Mouse (Mus musculus) neural tube, embryonic 13.5 days (tissue): ENCODE data around the gene Mcu. TPM values are rescaled to one million over a fixed set of nuclear protein-coding genes. Genes with fewer than 3 reads are reported as not detected.
A peak's percentile ranks its signal among the peaks of the same experiment; 100 is the strongest.

Source experiments
- ATAC-seq: fragments of 200-750 bp; cut with Nextera tagmentation; 2 replicates; pipeline ENCODE4 v1.8.0; 2017; ENCODE audit warnings: low read depth, mild to moderate bottlenecking, moderate TSS enrichment, moderate library complexity
- H3K27ac ChIP-seq: fragments of 300-500 bp; sonication (generic); replicated peaks from 2 replicates; pipeline ENCODE4 v1.5.1; 2015; ENCODE audit warnings: moderate library complexity, mild to moderate bottlenecking, inconsistent platforms
- H3K27me3 ChIP-seq: fragments of 300-500 bp; sonication (generic); 2 replicates; pipeline ENCODE4 v1.6.1; 2015; ENCODE audit warnings: mild to moderate bottlenecking, inconsistent platforms
- H3K36me3 ChIP-seq: fragments of 300-500 bp; sonication (generic); 2 replicates; pipeline ENCODE4 v1.6.1; 2015; ENCODE audit warnings: mild to moderate bottlenecking, inconsistent platforms
- H3K4me1 ChIP-seq: fragments of 300-500 bp; sonication (generic); replicated peaks from 2 replicates; pipeline ENCODE4 v1.6.1; 2015; ENCODE audit warnings: inconsistent platforms
- H3K4me2 ChIP-seq: fragments of 300-500 bp; sonication (generic); 2 replicates; pipeline ENCODE4 v1.6.1; 2015; ENCODE audit warnings: inconsistent platforms, mild to moderate bottlenecking, moderate library complexity
- H3K4me3 ChIP-seq: fragments of 300-500 bp; sonication (generic); 2 replicates; pipeline ENCODE4 v1.5.1; 2015; ENCODE audit warnings: mild to moderate bottlenecking, inconsistent platforms
- H3K9ac ChIP-seq: fragments of 300-500 bp; sonication (generic); 2 replicates; pipeline ENCODE4 v1.6.1; 2015; ENCODE audit warnings: moderate library complexity, mild to moderate bottlenecking, inconsistent platforms
- H3K9me3 ChIP-seq: fragments of 300-500 bp; sonication (generic); 2 replicates; pipeline ENCODE4 v1.6.1; 2016; ENCODE audit warnings: inconsistent platforms
- WGBS: fragments of 180-500 bp; shearing (Covaris S2); methylation state at CpG from one replicate; pipeline ENCODE4 v1.1.7; 2015; 5-methylcytosine and 5-hydroxymethylcytosine counted together
- polyA plus RNA-seq: library from polyadenylated mRNA; unstranded; fragments of >200 nt; fragmentation: Nextera tagmentation; extraction: Ambion mirVana; gene quantifications from 2 replicates; pipeline ENCODE4 v1.2.1, GENCODE M21; 2015

The Mcu gene
- polyA plus RNA-seq, 1 experiment from 2014 or later = 34.4 TPM

DNA sequence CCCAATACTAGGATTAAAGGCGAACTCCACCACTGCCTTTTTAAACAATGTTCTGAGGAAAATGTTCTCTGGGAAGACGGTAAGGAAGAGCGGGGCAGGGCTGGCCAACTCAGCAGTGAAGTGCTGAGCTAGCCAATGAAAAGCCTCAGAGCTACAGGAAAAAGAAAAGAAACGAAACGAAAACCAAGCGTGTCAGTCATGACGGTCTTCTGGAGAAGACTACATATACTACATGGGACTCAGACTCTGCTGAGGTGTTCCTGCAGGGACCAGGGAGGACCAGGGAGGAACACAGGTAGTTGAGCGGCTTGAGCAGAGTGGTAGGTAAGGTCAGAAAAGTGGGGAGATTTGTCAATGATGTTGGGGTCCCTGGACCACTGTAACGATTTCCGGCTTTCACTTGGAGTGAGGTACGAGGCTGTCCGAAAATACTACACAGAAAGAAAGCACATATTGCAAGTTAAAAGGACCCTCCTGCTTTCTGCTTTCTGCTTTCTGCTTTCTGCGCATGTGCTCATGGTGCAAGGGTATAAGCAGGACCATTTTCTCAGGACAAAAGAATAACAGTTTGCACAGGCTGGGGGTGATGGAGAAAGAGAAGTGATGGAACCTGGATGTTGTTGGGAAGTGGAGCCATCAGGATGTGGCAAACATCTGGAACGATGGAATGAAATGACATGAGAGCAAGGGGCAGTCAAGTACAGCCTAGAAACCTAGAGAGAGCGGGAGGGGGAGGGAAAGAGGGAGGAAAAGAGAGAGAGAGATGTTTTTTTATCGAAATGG is 20.4 kb upstream of the Mcu start:
- no peak overlapping the region for H3K4me2 ChIP-seq
- WGBS = 86% methylated on average over 16 of the region's 16 CpGs
- ATAC-seq = no peak
- no peak overlapping the region for H3K27ac ChIP-seq
- no peaks in the 10 kb centered on the region for H3K4me1 ChIP-seq
- H3K36me3 ChIP-seq = no peaks in the 10 kb centered on the region
- H3K27me3 ChIP-seq = no peaks in the 10 kb centered on the region
- no peaks in the 10 kb centered on the region for H3K9me3 ChIP-seq
- H3K4me3 ChIP-seq = no peak overlapping the region
- no peak overlapping the region for H3K9ac ChIP-seq

DNA sequence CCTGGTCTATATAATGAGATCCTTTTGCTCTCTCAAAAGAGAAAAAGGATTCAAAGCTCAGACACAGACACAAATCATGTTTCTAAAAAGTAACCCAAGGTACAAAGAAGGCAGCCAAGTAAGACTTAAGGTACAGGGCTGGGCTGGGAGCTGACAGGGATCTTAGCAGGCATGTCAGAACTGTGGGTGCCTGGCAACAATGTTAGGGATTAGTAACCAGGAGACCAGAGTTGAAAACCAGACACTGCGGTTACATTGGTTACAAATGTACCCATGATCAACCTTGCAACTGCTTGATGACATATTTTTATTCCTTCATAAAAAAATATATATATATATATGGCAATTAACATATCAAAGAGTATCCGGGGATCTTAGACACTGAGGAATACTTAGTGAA is 19.6 kb upstream of the Mcu start:
- Histone ChIP-seq H3K9me3 (no peaks in the 10 kb centered on the region), H3K4me2 (no peak overlapping the region), H3K9ac (no peak overlapping the region), H3K36me3 (no peaks in the 10 kb centered on the region), H3K4me3 (no peak overlapping the region), H3K27ac (no peak overlapping the region), H3K4me1 (no peaks in the 10 kb centered on the region), H3K27me3 (no peaks in the 10 kb centered on the region)
- ATAC-seq = no peak
- WGBS = 94% methylated on average over 2 of the region's 2 CpGs

DNA sequence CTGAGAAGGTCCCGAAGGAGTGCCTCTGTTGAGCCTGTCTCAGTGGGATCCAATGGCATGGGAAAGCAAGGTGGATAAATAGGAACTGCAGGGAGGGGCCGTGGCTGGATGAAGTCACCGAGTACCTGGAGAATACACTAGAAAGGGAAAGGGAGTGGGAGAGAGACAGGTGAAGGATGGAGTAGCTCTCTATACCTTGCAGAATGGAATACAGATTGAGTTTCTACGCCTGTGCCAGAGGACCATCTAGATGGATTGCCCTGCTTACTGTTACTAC is 13.0 kb upstream of the Mcu start:
- H3K9ac ChIP-seq = no peak overlapping the region
- WGBS = 80% methylated on average over 4 of the region's 4 CpGs
- ATAC-seq = no peak
- H3K4me3 ChIP-seq = no peak overlapping the region
- no peaks in the 10 kb centered on the region for H3K27me3 ChIP-seq
- H3K27ac ChIP-seq = no peak overlapping the region
- H3K4me1 ChIP-seq = no peaks in the 10 kb centered on the region
- no peaks in the 10 kb centered on the region for H3K36me3 ChIP-seq
- no peak overlapping the region for H3K4me2 ChIP-seq
- H3K9me3 ChIP-seq = no peaks in the 10 kb centered on the region

DNA sequence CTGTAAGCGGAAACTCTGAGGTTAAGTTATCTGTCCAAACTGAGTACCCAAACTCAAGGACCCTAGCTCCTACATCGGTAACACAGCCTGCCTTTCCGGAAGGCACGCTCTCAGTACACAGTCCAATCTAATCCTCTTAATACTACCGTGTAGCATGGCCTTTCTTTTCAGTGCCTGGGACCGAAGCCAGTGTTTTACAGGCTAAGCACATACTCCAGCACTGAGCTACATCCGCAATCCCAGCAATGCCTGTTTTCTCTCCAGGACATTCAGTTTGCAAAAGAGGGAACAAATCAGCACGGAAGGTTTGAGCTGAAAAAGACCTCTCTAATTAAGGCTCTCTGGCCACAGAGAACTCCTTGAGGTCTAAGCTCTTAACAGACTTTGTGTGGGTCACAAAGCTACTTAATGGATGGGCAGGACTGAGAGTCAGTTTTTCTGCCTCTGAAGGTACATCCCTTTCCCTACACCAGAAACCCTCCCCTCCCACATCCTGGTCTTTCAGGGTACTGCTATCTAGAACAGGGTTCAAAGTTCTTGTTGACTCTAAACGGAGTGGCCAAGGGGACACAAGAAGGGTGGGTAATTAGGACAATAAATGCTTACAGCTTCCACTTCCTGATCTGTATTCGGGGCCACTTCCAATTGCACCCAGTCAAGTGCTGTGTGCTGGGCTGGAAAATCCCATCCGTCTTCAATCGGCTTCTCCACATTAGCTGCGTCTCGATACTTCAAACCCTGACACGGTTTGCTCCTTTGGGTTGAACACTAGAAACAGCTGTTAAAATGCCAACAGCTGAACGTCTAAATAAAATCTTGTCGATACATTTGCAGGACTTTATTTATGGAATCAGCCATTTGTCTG is 12.4 kb upstream of the Mcu start:
- no peaks in the 10 kb centered on the region for H3K4me1 ChIP-seq
- no peak for ATAC-seq
- H3K36me3 ChIP-seq = no peaks in the 10 kb centered on the region
- no peak overlapping the region for H3K9ac ChIP-seq
- H3K9me3 ChIP-seq = no peaks in the 10 kb centered on the region
- no peaks in the 10 kb centered on the region for H3K27me3 ChIP-seq
- H3K4me2 ChIP-seq = no peak overlapping the region
- 67% methylated on average over 17 of the region's 17 CpGs for WGBS
- H3K4me3 ChIP-seq = no peak overlapping the region
- H3K27ac ChIP-seq = no peak overlapping the region

DNA sequence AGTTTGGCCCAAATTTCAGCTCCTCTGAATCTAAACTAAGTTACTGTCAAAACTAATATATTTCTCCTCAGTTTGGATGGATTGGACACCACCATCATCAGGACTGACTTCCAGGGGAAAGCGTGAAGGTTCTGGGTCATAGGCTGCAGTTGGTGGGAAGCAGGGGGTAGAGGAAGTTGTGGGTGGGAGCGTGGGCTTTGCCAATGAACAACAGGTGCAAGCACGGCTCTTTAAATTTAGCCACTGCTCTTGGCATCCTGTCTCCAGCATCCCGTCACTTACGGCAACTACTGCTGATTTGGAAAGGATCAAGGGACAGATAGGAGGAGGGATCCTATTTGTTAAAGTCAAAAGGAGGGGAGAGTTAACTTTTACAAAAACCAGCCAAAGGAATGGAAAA is 7.0 kb upstream of the Mcu start:
- H3K27me3 ChIP-seq = no peaks in the 10 kb centered on the region
- 78% methylated on average over 5 of the region's 5 CpGs for WGBS
- no peak overlapping the region for H3K27ac ChIP-seq
- H3K4me3 ChIP-seq = no peak overlapping the region
- H3K9ac ChIP-seq = no peak overlapping the region
- H3K9me3 ChIP-seq = no peaks in the 10 kb centered on the region
- no peaks in the 10 kb centered on the region for H3K36me3 ChIP-seq
- no peak overlapping the region for H3K4me2 ChIP-seq
- ATAC-seq = no peak
- H3K4me1 ChIP-seq = no peaks in the 10 kb centered on the region

GRCm38 (mm10) chr10:59621355-59621754 is 4.9 kb upstream of the Mcu start:
- no peak overlapping the region for H3K9ac ChIP-seq
- H3K27ac ChIP-seq = no peak overlapping the region
- no peak for ATAC-seq
- H3K4me1 ChIP-seq = peaks cover 4% of the 10 kb centered on the region
- H3K36me3 ChIP-seq = no peaks in the 10 kb centered on the region
- H3K9me3 ChIP-seq = no peaks in the 10 kb centered on the region
- WGBS = 75% methylated on average over 10 of the region's 10 CpGs
- no peaks in the 10 kb centered on the region for H3K27me3 ChIP-seq
- no peak overlapping the region for H3K4me2 ChIP-seq
- no peak overlapping the region for H3K4me3 ChIP-seq

GRCm38 (mm10) chr10:59617776-59618175 is 1.3 kb upstream of the Mcu start:
- Histone ChIP-seq H3K9ac (no peak overlapping the region), H3K27me3 (no peaks in the 10 kb centered on the region), H3K27ac (no peak overlapping the region), H3K4me2 (no peak overlapping the region), H3K36me3 (no peaks in the 10 kb centered on the region), H3K4me3 (no peak overlapping the region), H3K9me3 (no peaks in the 10 kb centered on the region), H3K4me1 (peaks cover 23% of the 10 kb centered on the region)
- no peak for ATAC-seq
- WGBS = 90% methylated on average over 7 of the region's 7 CpGs

DNA sequence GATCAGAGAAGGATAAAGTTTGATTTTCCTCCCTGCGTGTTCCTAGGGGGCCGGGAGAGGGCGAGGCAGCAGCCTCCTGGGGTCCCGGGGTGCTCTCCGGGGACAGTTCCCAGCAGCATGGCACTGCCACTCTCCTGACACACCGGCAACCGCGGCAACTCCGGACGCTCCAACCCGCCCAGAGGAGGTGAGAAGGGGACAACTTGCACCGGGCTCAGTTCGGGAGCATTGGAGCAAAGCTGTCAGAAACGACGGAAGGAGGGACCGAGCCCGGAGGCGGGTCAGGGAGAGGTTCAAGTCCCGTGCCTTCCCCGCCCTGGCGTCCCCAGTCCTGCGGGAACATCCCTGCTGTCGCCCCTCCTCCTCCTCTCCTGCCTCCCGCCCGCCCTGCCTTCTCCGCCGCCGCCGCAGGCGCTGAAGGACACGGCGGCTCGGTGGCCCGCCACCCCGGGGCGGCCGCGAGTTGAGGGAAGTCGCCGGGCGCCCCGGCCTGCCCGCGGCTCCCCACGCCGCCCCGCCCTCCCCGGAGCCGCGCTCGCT is 441 bp downstream of the Mcu start, which contains the start of gene Gm10322:
TSS of gene Gm10322 (plus strand) at position 83 of the 540 bp plus-strand sequence.
- ATAC-seq = peak; percentile 85
- peak within 1 kb of the TSS; percentile 72 for H3K4me3 ChIP-seq
- under 1% methylated on average over 30 of the region's 51 CpGs for WGBS
- H3K9me3 ChIP-seq = no peaks in the 10 kb centered on the region
- H3K27me3 ChIP-seq = no peaks in the 10 kb centered on the region
- peak within 1 kb of the TSS; percentile 94 for H3K9ac ChIP-seq
- H3K36me3 ChIP-seq = no peaks in the 10 kb centered on the region
- H3K27ac ChIP-seq = peak within 1 kb of the TSS; percentile 92
- peak within 1 kb of the TSS; percentile 72 for H3K4me2 ChIP-seq
- peaks cover 23% of the 10 kb centered on the region for H3K4me1 ChIP-seq

- no peak for ATAC-seq
- WGBS = 38% methylated on average over 5 of the region's 5 CpGs
Observed at GRCm38 (mm10) chr10:59615411-59615810, 1.1 kb downstream of the Mcu start.

GRCm38 (mm10) chr10:59614141-59614540 is 2.4 kb downstream of the Mcu start:
- peaks cover 23% of the 10 kb centered on the region for H3K4me1 ChIP-seq
- H3K4me3 ChIP-seq = no peak overlapping the region
- no peaks in the 10 kb centered on the region for H3K36me3 ChIP-seq
- H3K27ac ChIP-seq = no peak overlapping the region
- no peaks in the 10 kb centered on the region for H3K9me3 ChIP-seq
- 0 out of 2 replicates have a peak overlapping the region, but pooled peaks have one; percentile 72 for H3K4me2 ChIP-seq
- no peaks in the 10 kb centered on the region for H3K27me3 ChIP-seq
- no peak for ATAC-seq
- no peak overlapping the region for H3K9ac ChIP-seq
- 82% methylated on average over 5 of the region's 5 CpGs for WGBS

More at GRCm38 (mm10) chr10:59615411-59615810, 1.1 kb downstream of the Mcu start:
- Histone ChIP-seq H3K36me3 (no peaks in the 10 kb centered on the region), H3K4me1 (peaks cover 23% of the 10 kb centered on the region), H3K9me3 (no peaks in the 10 kb centered on the region), H3K27ac (no peak overlapping the region), H3K9ac (peak overlapping the region; percentile 94), H3K4me3 (peak overlapping the region; percentile 72), H3K27me3 (no peaks in the 10 kb centered on the region), H3K4me2 (peak overlapping the region; percentile 72)

DNA sequence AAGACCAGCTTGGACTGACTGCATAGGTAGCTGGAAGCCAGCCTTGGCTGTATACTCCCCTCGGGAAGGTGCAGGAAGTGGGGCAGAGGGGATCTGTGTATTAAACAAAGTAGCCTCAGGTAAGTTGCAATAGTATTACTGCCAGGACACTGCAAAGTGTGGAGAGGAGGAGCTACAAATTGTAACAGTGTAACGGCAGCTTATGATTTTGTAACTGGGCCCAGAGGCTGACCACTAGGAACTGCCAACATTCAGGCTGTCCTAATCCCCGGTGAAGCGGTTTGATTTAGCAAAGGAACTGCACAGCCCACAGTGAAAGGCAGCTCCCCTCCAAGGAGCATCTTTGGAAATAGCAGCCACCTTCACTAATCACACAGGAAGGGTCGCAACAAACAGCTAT is 3.2 kb downstream of the Mcu start:
- 83% methylated on average over 5 of the region's 5 CpGs for WGBS
- Histone ChIP-seq H3K27me3 (no peaks in the 10 kb centered on the region), H3K9me3 (no peaks in the 10 kb centered on the region), H3K4me3 (no peak overlapping the region), H3K4me1 (peaks cover 23% of the 10 kb centered on the region), H3K9ac (no peak overlapping the region), H3K4me2 (0 out of 2 replicates have a peak overlapping the region, but pooled peaks have one; percentile 3), H3K27ac (no peak overlapping the region), H3K36me3 (no peaks in the 10 kb centered on the region)
- no peak for ATAC-seq

DNA sequence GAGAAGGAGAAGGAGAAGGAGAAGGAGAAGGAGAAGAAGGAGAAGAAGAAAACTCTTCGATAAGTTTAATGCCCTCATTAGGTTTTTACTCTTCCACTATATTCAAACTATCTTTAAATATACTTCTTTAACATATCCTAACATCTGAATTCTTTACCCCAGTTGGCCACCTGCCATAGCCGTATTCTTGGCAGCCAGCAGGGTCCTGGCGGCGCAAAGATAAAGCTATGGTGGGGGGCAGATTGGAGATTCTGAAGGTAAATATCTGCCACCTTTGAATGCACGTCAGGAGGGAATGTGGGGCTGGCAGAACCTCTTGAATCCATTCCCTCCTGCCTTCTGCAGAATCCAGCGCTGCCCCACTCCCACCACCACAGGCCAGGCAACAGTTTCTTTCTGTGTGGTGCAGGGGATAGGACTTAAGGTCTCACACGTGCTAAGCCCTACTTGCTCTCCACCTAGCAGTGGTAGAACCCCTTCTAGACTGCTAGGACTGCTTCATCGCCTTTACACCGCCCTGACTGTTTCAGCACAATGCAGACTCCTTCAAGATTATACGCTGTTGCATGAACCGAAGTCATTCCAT is 11.5 kb downstream of the Mcu start:
- H3K27me3 ChIP-seq = no peaks in the 10 kb centered on the region
- no peaks in the 10 kb centered on the region for H3K9me3 ChIP-seq
- no peak overlapping the region for H3K27ac ChIP-seq
- no peaks in the 10 kb centered on the region for H3K36me3 ChIP-seq
- H3K4me3 ChIP-seq = no peak overlapping the region
- WGBS = 83% methylated on average over 11 of the region's 11 CpGs
- no peak for ATAC-seq
- no peaks in the 10 kb centered on the region; the same call in none of the 2 replicates for H3K4me1 ChIP-seq
- no peak overlapping the region for H3K9ac ChIP-seq
- H3K4me2 ChIP-seq = no peak overlapping the region
